Mouse (Mus musculus) lung, postnatal 36 days (tissue): ENCODE measurements at regions not wholly inside any gene's neighbourhood (a gene's known extent, or its start where the extent isn't known, plus 50 kb on each side); places are given as distances from the start of the nearest gene placed in this dataset.

Source experiments
- DNase-seq: peaks from one replicate; pipeline ENCODE4 v3.0.0; 2022; ENCODE audit warnings: mixed read lengths

DNA sequence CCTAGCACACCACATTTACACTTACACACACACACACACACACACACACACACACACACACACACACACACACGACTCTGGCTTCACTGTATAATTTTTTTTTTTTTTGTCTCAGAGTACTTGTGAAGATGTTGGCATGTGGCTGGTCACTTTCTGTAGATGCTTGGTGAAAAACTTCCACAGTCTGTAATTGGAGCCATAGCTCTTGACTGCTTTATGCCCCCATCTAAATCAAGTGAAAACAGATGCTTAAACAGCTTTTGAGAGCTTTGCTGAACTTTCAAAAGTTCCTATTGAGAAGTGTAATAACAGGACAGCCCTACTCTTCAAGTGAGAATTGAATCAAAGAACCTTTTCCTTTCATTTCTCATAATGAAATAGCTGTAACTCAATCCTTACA is 317.7 kb downstream of the Gm21750 start:
- DNase-seq, result no peak

DNA sequence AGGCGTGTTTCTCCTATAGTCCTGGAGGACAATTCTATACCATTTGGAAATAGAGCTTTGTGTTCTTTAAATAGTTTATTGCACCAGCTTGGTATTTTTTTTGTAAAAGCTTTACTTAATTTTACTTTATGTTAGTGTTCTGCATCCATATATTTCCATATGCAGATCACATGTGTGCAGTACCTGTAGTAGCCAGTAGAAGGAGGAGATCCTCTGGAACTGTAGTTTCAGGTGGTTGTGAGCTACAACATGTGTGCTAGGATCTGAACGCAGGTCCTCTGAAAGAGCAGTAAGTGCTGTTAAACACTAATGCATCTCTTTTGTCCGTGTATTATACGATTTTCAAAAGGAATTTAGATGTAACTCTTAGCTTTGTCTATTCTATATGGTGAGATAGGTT is 335.2 kb downstream of the Gm21750 start:
- DNase-seq, result peak; percentile 0

DNA sequence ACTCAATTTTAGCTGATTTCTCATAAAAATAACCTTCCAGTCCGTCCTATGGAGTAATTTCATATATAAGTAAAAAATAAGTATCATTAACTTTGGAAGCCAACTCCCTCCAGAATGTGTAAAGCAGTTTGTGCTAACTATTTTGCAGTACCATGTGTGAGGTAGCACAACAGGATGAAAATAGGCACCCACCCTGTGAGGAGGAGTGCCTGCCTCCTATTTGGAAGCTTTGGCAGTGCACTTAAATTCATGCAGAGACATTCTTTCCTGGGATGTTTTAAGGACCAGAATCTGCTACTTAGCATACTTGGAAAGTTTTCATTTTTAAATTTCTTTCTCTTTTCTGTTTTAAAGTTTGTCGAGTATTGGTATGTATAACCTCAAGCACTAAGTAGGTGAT is 336.8 kb downstream of the Gm21750 start:
- DNase-seq, result no peak

- DNase-seq, result no peak
Measured at GRCm38 (mm10) chr14:73999409-73999909, 338.4 kb downstream of the Gm21750 start.

GRCm38 (mm10) chr14:74006911-74007310 is 345.9 kb downstream of the Gm21750 start:
- DNase-seq, result no peak

DNA sequence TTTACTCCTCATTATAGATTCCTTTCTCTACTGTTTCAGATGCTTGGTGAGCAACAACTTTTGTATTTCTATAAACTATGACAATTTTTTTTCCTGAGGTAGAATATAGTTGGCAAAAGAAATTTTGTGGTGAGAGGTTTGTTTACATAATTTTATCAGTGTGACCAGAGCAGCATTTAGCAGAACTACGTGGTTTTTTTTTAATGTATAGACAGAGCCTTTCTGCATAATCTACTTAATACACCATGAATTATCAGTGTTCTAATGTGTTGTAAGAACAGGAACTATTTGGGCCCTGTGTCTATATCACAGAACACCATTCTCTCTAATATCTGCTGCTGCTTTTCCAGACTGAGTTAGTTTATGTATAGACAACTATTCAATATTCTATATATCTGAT is 350.5 kb downstream of the Gm21750 start:
- DNase-seq, result no peak

GRCm38 (mm10) chr14:74019421-74019820 is 358.4 kb downstream of the Gm21750 start:
- no peak for DNase-seq

DNA sequence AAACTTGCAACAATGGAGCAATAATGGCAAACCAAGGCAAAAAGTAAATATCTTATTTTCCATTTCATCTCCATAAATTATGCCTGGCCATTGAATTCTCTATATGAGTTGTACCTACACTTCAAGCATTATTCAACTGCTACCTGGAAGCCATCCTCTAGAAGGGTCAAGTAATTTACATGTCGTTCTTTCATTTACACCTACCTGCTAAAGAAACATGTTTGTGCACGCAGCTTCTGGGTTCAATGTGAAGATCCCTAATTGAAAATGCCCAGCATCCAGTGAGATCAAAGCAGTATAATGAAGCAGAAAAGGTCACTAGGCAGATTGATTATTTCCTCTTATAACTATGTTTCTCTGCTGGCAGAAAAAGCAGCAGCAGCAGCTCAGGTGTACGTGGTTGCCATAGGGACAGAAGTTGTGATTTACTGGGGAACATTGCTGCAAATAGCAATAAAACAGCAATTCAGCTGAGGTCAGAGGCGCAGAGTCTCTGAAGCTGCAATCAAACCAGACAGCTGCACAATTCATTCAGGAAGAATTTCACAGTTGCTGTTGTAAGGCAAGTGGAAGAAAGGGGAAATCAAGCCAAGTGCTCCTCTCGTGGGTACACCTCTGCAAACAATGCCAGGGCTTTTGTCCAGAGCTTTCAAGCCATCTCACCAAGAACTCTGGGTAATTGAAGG is 386.1 kb downstream of the Gm21750 start:
- no peak for DNase-seq

- DNase-seq, result no peak
Measured at GRCm38 (mm10) chr14:74047695-74048280, 386.8 kb downstream of the Gm21750 start.

DNA sequence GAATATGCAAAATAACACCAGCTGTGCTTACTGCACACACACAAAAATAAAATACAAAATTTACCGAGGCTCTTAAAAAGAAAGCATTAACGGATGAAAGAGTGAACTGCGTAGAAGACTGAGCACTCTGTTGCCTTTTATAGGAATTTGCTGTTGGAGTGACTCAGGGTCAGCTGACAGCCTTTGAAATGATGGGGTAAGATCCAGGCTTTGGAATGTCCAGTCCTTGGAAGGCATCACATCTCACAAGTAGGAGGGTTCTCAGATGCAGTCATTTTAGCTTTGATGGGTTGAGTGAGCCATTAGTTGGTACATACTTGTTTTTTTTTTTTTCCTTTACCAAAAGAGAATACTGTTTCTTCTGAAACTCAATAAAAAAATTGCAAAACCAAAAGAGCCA is 387.4 kb downstream of the Gm21750 start:
- DNase-seq, result no peak

GRCm38 (mm10) chr14:74066051-74066450 is 405.0 kb downstream of the Gm21750 start:
- DNase-seq, result no peak

- DNase-seq, result peak; percentile 0
Measured at GRCm38 (mm10) chr14:74093016-74093415, 432.0 kb downstream of the Gm21750 start.

GRCm38 (mm10) chr14:74099696-74100095 is 438.7 kb downstream of the Gm21750 start:
- no peak for DNase-seq

- no peak for DNase-seq
Measured at GRCm38 (mm10) chr14:74112603-74113002, 451.6 kb downstream of the Gm21750 start.

GRCm38 (mm10) chr14:74113116-74113515 is 452.1 kb downstream of the Gm21750 start:
- DNase-seq, result no peak

DNA sequence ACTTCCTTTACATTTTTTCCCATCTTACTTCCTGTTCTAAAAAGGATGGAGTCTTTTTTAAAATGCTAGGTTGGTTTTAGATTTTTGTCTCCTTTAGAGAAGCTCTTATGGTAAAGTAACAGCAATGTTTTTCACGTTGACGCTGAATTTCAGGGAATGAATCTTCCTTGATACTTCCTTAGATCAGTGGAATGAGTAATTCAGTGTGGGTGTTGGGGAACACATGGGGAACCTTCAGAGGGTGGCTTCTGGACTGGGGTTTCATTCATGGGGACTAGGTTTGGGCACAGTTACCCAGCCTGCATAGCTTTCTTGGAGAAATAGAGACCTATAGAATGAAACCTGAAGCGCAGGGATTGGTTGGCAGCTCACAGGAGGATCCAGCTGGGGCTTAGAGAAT is 452.5 kb downstream of the Gm21750 start:
- no peak for DNase-seq

DNA sequence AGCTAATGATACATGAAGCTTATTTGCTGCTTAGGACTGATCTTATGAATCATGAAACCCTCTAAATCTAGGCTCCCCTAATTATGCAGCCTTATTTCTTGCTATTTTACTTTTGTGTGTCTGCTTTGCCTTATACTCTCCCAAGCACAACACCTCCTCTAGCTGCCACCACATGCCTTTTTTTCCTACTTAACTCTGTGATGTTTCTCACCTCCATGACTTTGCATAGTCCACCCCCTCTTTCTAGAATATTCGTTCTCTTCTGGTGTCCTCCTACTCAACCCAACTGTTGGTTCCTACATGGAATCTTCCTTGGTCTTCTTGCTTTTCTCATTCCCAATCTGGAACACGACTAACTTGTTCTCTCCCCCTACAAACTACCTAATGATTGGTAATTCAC is 456.7 kb downstream of the Gm21750 start:
- no peak for DNase-seq

- DNase-seq, result no peak
Measured at GRCm38 (mm10) chr14:74145202-74145700, 484.2 kb downstream of the Gm21750 start.

DNA sequence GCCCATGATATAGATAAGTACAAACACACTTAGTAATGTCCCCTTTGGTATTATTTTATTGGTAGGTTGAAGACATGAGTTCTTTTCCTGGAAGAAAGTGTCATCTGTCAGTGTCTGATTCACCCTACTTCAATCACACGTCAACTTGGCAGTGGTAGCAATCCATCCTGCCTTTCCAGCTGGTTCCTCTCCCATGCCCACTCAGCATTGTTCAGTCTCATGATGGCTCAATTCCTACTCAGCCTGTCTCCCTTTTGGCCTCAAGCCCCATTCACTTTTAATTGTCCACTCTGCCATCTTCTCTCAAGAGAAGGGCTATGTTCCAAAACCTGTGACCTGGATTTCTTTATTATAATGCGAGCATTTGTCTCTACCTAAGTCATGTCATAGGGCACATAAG is 474.4 kb upstream of the Htr2a start:
- DNase-seq, result no peak

DNA sequence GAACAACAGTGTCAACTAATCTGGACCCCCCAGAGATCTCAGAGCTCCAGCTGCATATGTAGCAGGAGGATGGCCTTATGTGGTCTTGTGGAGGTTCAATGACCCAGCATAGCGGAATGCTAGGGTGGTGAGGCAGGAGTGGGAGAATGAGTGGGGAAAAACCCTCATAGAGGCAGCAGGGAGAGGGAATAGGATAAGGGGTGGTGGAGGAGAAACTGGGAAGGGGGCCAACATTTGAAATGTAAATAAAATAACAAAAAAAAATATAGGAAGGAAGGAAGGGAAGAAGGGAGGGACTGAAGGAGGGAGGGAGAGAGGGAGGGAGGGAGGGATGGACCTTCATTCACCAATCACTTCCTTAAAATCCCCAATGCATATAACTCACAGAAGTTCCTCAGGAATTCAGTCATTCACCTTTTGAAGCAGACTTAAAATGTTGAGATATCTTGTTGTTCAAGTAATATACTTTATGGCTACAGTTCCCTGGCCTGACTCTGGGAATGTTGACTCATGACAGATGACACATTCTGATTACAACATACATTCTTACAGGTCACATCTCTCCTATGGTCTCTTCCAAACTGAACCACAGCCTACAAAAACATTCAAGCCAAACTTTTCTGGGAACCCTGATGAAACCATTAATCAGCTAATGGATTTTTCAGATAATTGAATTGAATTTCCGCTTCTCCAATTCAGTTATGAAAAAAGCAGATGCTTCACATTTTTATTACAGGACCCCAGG is 471.3 kb upstream of the Htr2a start:
- no peak for DNase-seq

- no peak for DNase-seq
Measured at GRCm38 (mm10) chr14:74180066-74180465, 460.6 kb upstream of the Htr2a start.

- DNase-seq, result no peak
Measured at GRCm38 (mm10) chr14:74182996-74183395, 457.6 kb upstream of the Htr2a start.

GRCm38 (mm10) chr14:74201710-74202109 is 438.9 kb upstream of the Htr2a start:
- no peak for DNase-seq

DNA sequence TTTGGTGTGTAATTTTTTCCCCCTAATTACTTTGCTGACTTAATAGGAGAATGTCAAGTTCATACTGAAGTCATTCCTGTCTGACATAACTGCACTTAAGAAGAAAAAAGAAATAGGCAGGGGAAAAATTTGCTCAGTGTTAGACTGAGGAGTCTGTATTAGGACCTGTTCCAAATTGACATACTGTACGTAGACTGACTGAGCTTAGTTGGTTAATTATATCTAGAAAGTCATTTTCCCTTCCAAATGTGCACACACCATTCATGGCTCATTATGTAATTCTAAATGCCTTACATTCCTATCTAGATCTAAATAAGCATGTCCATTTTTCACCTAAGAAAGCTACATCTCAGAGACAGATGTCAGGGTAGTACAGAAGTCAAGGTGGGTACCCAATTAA is 435.6 kb upstream of the Htr2a start:
- DNase-seq, result no peak
